Mouse (Mus musculus): ENCODE measurements at regions not wholly inside any gene's neighbourhood (a gene's known extent, or its start where the extent isn't known, plus 50 kb on each side); places are given as distances from the start of the nearest gene placed in this dataset.

- Histone ChIP-seq H3K4me1 (replicated peaks; ENCODE audit: insufficient read depth, low read length) (no peaks in the 10 kb centered on the region), H3K4me2 (ENCODE audit: low read length) (no peak overlapping the region), H3K36me3 (ENCODE audit: insufficient read depth, low read length) (no peaks in the 10 kb centered on the region), H3K9ac (ENCODE audit: low read depth, low read length) (no peak overlapping the region), H3K27me3 (ENCODE audit: insufficient read depth, low read length) (no peaks in the 10 kb centered on the region), H3K9me3 (replicated peaks; ENCODE audit: low read length) (no peaks in the 10 kb centered on the region), H3K4me3 (replicated peaks; ENCODE audit: low read depth, low read length) (no peak overlapping the region), H3K27ac (no peak overlapping the region)
- DNase-seq (ENCODE audit: low spot score) (no peak), ATAC-seq (replicated peaks; ENCODE audit: low FRiP score, low read depth) (no peak)
- WGBS, result 89% methylated on average over 8 of the region's 8 CpGs
- no peak for TF ChIP-seq CTCF (IDR thresholded peaks at IDR 0.05; ENCODE audit: low read depth)
These were observed 517.6 kb downstream of the Gm826 start for GRCm38 (mm10) chr2:159816344-159816743.
